Mouse (Mus musculus): ENCODE measurements around the gene Clps. TPM values are rescaled to one million over a fixed set of nuclear protein-coding genes. Genes with fewer than 3 reads are reported as not detected.

Gene Clps
- total RNA-seq (2023), result 8.8 TPM

GRCm38 (mm10) chr17:28560598-28560997 is at the start of gene Clps:
Clps (minus strand) TSS chr17:28560766.

DNA sequence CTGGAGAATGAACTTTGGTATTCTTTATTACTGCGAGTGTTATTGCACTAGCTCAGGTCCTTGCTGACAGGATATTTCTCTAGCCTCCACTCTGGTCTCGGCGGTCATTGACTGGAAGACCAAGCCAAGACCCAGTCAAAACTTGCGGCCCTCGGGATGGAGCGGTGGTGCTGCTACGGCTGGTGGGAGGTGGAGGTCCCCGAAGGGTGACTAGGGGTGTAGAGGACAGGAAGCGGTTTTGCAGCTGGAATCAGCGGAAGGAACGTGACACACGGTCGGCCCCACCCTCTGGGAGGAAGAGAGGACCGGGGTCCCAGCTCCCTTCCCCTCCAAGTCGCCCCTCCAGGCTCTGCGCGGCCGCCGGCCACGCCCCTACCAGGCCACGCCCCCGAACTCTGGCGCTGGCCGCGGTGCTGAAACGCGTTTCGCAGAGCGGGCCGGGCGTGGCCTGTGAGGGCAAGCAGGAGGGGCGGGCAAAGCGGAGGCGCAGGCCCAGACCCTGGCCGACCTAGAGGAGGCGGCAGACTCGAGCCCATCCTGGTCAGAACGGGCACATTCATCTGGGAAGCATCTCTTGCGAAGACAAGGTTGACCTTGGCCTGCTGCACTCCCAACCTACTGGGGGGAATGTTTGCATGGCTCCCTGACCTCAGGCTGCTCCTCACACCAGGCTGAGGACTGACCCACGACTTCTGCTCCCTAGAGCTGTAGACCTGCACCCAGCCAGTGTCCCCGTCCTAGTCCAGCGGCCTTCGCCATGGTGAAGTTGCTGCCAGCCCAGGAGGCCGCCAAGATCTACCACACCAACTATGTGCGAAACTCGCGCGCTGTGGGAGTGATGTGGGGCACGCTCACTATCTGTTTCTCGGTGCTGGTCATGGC is 14.9 kb upstream of the Clps start, which contains the start of gene Lhfpl5:
Lhfpl5 (plus strand) TSS at position 398 of the 882 bp plus-strand sequence.

DNA sequence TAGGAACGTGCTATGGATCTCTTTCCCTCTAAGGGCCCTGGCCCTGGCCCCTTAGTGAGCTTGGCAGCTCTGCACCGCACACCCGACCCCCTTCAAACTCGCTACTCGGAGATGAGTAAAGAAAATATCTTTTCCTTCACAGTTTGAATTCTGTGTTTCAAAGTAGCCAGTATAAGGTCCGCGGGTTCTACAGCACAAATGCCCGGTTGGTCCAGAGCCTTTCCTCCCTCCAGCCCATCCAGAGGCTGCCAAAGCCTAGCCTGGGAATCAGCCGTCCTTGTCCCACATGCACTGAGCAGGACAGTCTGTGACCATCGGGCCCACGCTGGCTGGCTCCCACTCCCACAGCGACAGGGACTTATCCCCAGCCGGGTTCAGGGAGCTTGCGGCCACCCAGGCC is 11.5 kb downstream of the Clps start, which contains the start of gene Clpsl2:
Clpsl2 (plus strand) TSS at position 301 of the 400 bp plus-strand sequence.

DNA sequence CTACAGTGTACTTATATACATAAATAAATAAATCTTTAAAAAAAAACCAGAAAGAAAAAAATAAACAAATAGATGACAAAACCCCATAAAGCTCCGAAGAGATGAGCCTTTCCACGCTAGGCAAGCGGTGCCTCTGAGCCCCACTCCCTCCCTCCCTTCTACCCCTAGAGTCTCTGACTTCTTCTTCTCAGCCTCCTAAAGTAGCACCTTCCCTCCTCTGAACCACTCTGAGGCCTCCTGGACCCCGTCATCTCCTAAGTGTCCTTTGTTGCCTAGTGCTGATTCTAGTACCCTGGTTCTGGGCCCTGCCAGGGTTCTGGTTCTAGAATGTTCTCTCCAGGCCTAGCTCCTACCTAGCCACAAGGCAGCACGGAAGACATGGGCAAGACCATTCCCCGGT is 30.1 kb downstream of the Clps start, which contains the start of gene Armc12:
Armc12 (plus strand) TSS at position 301 of the 400 bp plus-strand sequence.

GRCm38 (mm10) chr17:28517441-28517955 is 43.1 kb downstream of the Clps start, which contains the start of gene Fkbp5:
Fkbp5 (minus strand) TSS chr17:28517527.

Other genes starting within 250 kb of the Clps start
- 33.7 TPM for gene Fance, start 247.2 kb downstream of the Clps start, total RNA-seq (2023)
- 2,114 TPM for gene Rpl10a, start 232.3 kb downstream of the Clps start, total RNA-seq (2023)
- gene Tead3, start 209.9 kb downstream of the Clps start, total RNA-seq (2023), result 0.21 TPM
- 1.3 TPM for gene Tulp1, start 195.5 kb downstream of the Clps start, total RNA-seq (2023)
- 33.0 TPM for gene Fkbp5, start 43.2 kb downstream of the Clps start, total RNA-seq (2023)
- not detected for gene Armc12, start 30.0 kb downstream of the Clps start, total RNA-seq (2023)
- gene Clpsl2, start 11.4 kb downstream of the Clps start, total RNA-seq (2023), result not detected
- gene Lhfpl5, start 14.9 kb upstream of the Clps start, total RNA-seq (2023), result not detected
- gene Srpk1, start 61.9 kb upstream of the Clps start, total RNA-seq (2023), result 353 TPM
- gene Slc26a8, start 129.5 kb upstream of the Clps start, total RNA-seq (2023), result 1.6 TPM
- gene Mapk14, start 130.6 kb upstream of the Clps start, total RNA-seq (2023), result 97.6 TPM
- gene AC170998.1, start 165.3 kb upstream of the Clps start, total RNA-seq (2023), result 7.7 TPM
- 0.83 TPM for gene Mapk13, start 208.5 kb upstream of the Clps start, total RNA-seq (2023)
- gene Brpf3, start 240.3 kb upstream of the Clps start, total RNA-seq (2023), result 42.4 TPM